Mouse (Mus musculus): ENCODE measurements around the gene Arhgap6.

Gene Arhgap6

DNA sequence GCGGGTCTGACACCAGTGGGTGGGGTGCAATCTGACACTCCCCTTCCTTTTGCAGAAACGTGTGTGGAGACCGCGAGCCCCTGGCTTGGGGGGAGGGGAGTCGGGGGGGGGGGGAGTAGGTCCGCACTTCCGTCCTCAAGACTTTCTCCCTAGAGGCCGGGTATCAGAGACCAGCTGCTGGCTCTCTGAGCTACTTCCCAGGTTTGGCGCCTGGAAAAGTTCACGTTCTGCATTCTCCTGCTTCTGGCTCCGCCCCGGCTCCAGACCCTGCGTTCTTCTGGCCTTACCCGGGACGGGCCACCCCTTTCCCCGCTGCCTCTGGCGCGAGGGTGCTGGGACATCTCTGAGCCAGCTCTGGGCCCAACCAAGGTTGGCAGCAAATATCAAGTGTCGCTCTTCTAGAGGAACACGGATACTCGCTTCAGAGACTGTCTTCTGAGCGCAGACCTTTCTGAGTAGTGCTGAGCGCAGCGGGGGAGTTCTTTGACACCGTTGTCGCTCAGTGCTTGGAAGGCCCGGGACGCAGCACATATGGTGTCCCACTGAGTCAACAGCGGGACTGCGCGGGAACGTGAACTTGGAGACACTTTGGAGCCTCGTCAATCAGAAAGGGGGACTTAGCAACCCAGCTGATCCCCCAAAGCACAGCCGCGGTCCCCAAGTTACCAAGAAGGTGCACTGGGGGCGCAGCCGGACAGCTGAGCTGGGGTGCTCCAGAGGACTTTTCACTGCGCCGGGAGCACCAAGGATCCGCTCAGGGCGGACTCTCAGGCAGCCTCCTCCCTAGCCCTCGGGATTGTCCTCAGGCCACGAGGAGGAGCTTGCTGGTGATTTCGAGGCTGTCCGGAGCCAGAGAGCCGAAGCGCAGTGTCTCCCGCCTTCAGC lies at the start of gene Arhgap6:
Gene Arhgap6 (plus strand): TSS at position 126 of the 885 bp plus-strand sequence.
- no peak for DNase-seq (ENCODE audit: low read depth, low spot score)

DNA sequence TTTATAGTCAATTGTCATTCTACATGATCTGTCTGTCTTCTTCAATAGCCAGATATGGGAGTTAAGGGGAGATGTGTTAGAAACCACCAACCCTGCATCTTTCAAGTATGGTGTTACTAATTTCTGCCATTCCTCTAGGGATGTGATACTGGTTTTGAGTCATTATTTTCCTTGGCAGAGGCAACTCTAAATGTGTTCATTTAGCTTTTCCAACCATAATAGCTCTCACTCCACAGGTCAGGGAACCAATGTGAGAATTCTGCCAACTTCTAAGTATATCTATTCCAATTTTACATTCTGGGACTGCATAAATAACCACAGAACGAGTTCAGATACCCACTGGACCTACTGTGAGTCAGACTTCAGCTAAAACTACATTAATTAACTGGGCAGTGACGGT lies 47.9 kb upstream of the Arhgap6 start:
- no peak for DNase-seq (ENCODE audit: low read depth, low spot score)

DNA sequence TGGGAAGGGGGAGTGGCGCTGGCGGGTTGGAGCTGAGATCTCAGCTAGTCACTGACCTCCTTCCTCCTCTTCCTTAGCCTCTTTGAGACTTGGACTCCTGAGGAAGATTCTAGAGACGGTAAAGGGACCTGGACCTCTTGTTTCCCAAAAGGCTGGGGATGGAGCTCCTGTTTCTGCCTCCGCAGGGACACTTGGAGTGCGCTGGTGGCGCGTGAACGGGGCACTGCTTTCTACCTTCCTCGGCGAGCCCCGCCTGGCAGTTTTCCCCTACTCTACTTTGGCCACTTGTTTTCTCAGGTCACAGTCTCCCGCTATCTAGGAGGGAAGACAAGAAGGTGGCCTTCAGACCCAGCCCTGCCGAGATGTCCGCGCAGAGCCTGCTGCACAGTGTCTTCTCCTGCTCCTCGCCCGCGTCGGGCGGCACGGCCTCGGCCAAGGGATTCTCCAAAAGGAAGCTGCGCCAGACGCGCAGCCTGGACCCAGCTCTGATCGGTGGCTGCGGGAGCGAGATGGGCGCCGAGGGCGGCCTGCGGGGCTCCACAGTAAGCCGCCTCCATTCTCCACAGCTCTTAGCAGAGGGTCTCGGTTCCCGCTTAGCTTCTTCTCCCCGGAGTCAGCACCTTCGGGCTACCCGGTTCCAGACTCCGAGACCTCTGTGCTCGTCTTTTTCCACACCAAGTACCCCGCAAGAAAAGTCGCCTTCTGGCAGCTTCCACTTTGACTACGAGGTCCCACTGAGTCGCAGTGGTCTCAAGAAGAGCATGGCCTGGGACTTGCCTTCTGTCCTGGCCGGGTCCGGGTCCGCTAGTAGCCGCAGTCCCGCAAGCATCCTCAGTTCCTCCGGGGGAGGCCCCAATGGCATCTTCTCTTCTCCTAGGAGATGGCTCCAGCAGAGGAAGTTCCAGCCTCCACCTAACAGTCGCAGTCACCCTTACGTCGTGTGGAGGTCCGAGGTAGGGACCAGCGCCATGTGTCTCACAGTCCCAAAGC lies 1.3 kb downstream of the Arhgap6 start:
- DNase-seq (ENCODE audit: low read depth, low spot score): no peak

DNA sequence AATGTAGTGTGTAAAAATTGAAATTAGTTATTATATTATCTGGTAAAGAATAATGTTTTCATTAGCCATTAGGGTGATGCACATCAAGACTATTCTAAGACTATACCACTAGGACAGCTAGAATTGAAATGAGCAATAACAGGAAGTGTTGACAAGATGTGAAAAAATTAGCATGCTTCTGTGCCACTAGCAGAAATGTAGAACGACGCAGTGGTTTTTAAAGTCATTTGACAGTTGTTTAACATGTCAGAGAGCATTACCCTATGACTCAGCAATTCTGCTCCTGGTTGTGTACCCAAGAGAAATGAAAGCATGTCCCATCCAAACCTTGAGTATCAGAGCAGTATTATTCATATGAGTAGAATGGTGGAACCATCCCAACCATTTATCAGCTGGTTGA lies 9.8 kb downstream of the Arhgap6 start:
- DNase-seq (ENCODE audit: low read depth, low spot score): no peak

DNA sequence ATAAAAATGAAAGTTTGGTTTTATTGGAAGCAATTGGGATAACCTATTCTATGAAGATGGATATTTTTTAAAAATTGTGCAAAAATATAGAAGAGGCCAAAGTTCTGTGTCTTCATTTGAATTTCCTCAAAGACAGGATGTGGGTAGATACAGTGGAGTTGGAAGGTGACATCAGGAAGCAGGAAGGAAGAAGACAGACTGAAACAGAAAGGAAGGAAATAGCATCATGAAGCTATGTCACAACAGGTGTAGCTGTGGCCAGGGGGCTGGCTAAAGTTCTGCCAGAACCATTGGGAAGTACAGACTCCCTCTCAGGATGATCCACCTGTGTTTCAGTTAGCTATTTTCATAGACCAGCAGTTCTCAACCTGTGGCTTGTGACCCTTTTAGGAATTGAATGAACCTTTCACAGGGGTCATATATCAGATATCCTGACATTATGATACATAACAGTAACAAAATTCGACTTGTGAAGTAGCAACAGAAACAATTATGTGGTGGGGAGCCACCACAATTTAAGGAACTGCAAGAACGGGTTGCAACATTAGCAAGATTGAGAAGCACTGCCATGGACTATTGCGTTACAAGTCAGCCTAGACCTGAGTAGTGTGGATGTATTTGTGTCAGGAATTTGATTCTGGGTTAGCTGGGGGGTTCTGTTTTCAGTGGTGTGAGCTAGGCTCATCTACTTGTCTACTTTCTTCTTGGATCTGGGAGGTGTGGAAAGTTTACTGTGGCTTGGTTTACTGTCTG lies 15.8 kb downstream of the Arhgap6 start:
- no peak for DNase-seq (ENCODE audit: low read depth, low spot score)

DNA sequence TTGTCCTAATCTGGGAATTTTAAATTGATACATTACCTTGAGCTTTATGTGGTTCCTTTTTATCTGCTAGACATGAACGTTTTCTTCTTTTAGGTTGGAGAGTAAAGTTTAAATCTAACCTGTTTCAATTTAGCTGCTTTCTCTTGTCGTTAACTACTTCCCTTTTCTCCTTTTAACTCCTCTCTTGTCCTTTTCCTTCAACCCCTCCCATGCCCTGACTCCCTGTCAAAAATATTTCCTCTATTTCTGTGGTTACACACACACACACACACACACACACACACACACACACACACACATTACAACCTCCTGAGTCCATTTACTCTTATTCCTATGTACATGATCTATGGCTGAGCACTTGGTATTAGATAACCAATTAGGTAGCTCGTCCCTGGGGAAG lies 24.0 kb downstream of the Arhgap6 start:
- no peak for DNase-seq (ENCODE audit: low read depth, low spot score)

DNA sequence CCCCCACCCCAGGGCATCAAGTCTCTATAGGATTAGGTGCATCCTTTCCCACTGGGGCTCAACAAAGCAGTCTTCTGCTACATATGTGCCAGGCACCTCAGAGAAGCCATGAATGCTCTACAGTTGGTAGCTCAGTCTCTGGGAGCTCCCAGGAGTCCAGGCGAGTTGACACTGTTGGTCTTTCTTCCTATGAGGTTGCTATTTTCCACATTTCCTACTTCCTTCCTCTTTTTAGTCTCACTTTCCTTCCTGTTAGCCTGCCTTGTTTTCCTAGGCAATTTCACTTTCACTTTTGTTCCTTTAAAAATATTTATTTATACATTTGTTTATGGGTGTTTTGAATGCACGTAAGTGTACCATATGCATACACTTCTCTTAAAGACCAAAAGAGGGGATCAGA lies 29.3 kb downstream of the Arhgap6 start:
- DNase-seq (ENCODE audit: low read depth, low spot score): no peak

DNA sequence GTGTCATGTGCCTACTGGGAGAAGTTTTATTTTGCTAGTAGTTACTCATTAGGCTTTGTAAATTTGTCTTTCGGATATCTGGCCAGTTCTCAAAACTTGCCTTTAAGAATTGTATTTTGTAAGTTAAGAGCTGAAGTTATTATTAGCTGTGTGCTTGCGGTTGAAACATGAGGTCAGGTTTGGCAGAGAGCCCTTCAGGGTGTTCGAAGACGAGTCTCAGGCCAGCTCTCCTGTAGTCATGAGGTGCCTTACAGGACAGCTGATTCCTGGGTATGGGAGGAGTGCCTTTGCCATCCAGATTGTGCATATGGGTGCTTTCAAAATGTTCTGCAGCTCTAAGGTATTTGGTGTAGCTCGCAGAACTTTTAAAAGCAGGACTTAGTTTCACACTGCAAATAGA lies 37.4 kb downstream of the Arhgap6 start:
- no peak for DNase-seq (ENCODE audit: low read depth, low spot score)

DNA sequence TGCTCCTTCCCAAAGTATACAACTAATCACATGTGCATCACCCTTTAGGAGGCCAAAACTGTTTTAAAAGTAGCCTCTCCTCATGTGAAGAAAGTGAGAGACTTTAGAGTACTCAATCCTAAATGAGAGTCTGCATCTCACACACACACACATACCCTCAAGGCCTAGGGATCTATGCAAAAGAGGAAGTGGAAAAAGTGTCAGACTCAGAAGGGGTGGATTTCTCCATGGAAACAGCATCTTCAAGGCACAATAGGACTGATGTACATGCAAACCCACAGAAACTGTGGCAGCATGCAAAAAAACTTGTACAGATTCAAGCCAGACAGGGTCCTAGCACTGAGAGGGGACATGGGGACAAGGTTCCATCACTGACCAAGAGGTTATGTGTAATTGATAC lies 53.2 kb downstream of the Arhgap6 start:
- DNase-seq (ENCODE audit: low read depth, low spot score): no peak

DNA sequence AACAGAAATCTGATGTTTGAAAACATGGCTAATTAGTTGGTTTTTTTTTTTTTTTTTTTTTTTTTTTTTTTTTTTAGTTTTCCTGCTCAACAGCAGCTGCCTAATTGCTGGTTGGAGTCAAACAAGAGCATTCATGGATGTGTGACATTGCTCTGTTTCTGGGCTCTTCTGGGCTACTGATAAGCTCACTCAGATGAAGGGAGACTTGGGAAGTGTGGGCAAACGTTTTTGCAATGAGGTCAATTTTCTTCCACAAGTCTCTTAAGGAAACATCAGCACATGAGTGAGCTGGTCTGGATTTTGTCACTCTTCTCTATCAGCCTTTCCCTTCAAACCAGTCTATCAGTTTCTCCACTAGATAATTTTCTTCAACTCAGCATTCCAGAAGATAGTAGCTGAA lies 79.8 kb downstream of the Arhgap6 start:
- DNase-seq (ENCODE audit: low read depth, low spot score): no peak

DNA sequence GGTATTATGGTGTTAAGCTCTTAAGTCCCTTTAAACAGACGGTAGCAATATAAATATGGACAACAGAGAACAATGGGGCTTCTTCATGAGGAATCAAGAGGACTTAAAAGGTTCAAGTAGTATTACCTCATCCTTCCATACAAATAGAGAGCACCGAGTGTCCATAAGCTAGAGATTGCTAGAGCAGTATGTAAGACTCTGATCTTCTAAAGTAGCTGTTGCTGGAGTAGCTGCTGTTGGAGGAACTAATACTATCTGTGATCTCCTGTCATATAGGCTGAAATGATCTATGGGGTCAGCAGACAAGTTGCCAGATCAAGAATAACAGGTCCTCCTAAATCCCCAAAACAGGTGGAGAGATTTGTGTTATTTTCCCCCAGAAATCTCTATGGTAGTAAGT lies 108.7 kb downstream of the Arhgap6 start:
- no peak for DNase-seq (ENCODE audit: low read depth, low spot score)

DNA sequence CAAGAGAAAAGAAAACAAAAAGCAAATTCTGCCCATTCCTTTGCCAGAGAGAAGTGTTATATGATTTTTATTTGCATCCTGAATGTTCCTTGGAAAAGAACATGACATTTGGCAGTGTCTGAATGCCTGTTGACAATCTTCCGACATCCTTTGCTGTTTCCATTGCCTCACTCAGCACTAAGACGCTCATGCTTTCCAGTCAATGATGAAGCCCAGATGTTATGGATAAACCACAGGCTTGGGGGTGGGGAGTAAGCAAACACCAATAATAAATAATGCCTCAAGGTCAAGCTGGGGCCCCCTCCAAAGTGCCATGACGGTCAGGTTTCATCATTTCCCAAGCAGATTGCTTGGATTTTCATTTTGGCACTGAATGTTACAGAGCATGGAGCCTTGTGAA lies 109.2 kb downstream of the Arhgap6 start:
- DNase-seq (ENCODE audit: low read depth, low spot score): no peak

DNA sequence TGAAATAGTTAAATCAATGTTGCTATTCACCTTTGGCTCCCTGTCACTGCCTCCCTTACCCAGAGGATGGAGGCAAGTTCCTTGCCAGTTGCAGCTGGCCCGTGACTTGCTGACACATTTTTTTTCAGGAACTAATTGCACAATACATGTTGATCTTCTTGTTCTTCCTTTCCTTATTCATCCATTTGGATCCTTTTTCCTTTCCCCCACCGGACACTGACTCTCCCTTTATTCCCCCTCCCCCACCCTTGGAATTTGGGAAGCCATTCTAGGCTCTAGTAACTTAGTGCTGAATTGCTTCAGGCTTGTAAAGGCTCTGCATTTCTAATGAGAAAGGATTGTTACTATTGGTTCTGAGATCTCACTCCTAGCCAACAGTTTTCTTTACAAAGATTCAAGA lies 112.7 kb downstream of the Arhgap6 start:
- no peak for DNase-seq (ENCODE audit: low read depth, low spot score)

DNA sequence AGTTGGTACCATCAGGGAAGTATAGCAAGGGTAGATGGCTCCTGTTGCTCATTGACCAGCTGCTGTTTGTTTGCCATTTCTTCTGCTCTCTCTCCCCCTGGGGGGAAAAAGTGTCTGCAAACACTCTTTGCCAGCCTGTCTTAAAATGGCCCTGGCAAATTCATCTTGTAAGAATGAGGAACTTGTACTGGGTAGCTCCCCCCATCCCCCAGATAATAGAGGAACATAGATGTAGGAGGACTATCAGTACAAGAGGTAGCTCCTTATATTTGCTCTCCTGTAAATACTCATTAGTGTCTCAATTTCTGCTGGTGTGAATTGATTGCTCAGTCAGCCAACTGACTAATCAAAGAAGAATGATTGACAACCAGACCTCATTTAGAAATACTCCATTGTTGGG lies 118.6 kb downstream of the Arhgap6 start:
- no peak for DNase-seq (ENCODE audit: low read depth, low spot score)

DNA sequence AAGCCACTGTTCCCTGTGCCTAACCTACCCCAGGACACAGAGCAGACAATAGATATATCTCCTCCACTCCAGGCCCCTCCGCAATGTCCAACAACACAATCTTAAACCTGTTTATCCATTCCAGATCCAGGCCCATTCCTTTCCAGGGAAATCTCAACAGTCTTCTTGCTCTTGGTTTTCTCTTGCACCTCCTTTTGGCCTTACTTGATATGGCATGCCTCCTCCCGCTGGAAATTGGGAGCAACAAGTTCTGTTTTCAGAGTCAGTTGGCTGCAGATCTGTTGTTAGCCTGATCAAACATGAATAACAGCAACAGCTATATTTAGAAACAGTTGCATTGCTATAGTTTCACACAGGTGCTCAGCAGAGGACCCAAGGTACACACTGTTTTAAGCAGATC lies 126.0 kb downstream of the Arhgap6 start:
- DNase-seq (ENCODE audit: low read depth, low spot score): no peak

DNA sequence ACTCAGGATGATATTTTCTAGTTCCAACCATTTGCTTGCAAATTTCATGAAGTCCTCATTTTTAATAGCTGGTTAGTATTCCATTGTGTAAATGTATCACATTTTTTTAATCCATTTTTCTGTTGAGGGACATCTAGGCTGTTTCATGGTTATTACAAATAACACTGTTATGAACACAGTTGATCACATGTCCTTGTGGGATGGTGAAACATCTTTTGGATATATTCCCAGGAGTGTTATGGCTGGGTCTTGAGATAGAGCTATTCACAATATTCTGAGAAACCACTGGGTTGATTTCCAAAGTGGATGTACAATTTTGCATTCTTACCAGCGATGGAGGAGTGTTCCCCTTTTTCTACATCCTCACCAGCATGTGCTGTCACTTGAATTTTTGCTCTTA lies 137.5 kb downstream of the Arhgap6 start:
- DNase-seq (ENCODE audit: low read depth, low spot score): no peak

DNA sequence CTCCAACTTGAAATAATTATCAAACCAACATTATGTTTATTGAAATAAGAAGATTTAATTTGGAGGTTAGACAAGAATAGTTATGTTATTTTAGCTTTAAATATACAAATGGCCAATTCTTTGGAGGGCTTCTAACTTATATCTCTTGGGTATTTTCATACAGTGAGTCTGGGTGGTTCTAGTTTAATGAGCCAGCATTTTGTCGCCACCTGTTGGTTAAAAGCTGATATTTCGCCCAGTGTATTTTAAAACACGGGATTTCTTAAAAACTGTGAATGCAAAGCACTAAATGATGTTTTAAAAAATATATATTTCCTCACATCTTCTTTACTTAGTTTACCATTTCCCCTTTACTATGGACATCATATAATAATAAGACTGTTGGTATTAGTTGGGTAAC lies 140.5 kb downstream of the Arhgap6 start:
- no peak for DNase-seq (ENCODE audit: low read depth, low spot score)

DNA sequence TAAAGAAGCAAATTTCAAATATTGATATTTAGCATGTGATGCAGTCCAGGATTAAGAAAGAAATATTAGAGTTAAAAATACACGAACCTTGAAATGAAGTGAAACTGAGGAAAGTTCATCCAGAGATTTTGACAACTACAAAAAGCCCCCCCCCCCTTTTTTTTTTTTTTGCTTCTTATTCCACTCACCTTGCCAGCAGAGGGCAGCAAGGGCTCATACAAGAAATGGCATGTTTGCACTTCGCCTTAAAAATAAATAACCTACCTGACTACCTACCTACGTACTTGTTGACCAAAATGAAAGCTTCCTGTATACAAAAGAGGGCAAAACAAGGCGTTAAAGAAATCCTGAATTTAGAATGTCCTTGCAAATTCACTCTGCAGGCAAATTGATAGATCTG lies 143.0 kb downstream of the Arhgap6 start:
- DNase-seq (ENCODE audit: low read depth, low spot score): no peak

DNA sequence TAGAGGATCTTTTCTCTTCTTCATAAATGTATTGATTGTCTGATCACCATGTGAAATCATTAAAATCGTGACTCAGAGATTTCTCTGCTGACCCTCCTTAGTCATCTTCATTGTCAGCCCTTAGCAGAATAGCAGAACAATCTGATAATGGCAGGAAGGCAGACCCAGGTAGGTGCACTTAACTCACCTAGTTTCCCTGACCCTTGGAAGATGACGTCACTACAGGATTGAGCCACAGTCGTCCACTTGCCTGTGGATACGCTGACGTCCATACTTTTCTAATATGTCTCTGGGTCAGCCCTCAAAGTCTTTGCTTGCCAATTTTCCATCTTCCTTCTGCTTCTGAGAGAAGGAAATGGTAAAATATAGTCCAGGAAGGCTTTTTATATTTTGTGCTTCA lies 146.8 kb downstream of the Arhgap6 start:
- DNase-seq (ENCODE audit: low read depth, low spot score): no peak

DNA sequence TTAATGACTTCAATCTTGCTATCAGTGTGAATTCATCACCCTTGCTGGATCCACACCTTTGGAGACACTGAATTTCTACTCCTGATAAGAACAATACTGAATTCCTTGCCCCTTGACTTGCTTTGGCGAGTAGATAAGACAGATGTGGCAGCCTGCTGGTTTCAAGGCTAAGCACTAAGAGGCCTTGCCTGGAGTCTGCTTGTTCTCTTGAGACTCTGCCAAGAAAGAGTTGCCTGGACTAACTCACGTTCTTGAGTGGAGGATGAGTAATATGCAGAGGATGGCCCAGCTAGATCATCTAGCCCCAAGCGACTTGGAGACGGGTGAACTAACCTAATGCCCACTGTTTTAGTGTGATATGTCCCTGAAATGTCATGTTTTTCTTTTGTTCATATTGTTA lies 148.3 kb downstream of the Arhgap6 start:
- DNase-seq (ENCODE audit: low read depth, low spot score): no peak

DNA sequence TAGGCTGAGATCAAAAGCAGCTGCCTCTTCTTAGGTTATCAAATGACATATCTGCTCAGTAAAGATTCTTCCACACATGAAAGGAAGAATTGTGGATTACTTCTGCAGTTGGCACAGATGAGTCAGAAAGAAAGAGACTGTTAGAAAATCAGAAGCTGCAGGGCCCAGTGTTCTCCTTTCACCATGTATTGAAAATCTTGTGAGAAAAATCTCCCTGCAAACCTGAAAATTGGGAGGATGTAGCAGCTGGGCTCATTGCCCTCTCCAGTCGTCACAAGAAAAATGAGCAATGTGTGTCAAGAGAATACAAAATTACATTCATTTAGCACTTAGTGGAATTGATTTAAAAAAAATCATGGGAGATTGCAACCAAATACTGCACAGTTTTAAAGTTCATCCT lies 180.5 kb downstream of the Arhgap6 start:
- no peak for DNase-seq (ENCODE audit: low read depth, low spot score)

DNA sequence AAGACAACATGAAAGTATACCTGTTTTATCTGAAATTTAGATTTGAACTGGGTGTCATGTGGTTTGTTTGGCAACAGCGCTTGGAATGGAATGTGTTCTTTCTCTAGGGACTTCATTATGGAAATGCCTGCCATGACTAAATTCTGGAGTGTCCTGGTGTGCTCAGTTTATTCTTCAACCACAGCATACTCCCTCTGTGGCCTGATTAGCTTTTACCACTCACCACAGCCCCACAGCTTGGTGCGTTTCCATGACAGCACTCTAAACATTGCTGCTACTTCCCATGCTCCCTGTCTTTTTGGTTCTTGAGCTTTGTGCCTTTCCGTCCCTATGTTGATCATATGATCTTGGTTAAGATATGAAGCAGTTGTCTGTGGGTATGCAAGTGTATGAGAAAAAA lies 182.9 kb downstream of the Arhgap6 start:
- DNase-seq (ENCODE audit: low read depth, low spot score): no peak
